Mouse (Mus musculus): ENCODE results near the gene Sox4. TPM values are rescaled to one million over a fixed set of nuclear protein-coding genes. Genes with fewer than 3 reads are reported as not detected.

The Sox4 gene
- polyA plus RNA-seq (2015; fragmentation: Nextera tagmentation; extraction: Ambion mirVana): 161 and 183 TPM in 2 replicates

DNA sequence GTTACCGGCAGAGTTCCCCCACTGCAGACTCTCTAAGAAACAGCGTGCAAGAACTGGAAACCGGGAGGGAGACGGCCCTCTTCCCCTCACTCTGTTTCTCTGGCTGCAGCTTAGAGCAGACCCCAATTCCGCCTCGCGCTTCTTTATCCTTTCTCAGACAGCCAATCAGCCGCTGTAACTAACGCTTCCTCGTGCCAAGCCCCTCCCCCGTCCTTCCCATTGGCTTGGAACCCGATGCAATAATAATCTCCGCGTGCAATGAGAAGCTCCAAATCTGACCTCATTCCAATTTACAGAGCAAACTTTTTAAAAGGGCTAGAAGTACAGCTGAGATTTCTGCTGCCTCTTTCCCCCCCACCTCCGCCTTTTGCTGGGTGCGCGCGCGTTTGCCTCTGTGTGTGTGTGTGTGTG is at the start of gene Sox4:
Gene Sox4, minus strand, starts transcription at position 133 of the 411 bp plus-strand sequence.
- Histone ChIP-seq H3K4me2 (peak within 1 kb of the TSS; percentile 57), H3K9me3 (no peaks in the 10 kb centered on the region), H3K27ac (replicated peaks) (peak within 1 kb of the TSS; percentile 99), H3K4me1 (replicated peaks) (peaks cover 15% of the 10 kb centered on the region), H3K27me3 (no peaks in the 10 kb centered on the region), H3K4me3 (peak within 1 kb of the TSS; percentile 100), H3K9ac (peak within 1 kb of the TSS; percentile 100), H3K36me3 (0 out of 2 replicates have a peak, but pooled peaks cover under 1% of the 10 kb centered on the region)
- ATAC-seq (ENCODE audit: low read depth): peak; percentile 92
- 0% methylated on average over 19 of the region's 19 CpGs for WGBS

DNA sequence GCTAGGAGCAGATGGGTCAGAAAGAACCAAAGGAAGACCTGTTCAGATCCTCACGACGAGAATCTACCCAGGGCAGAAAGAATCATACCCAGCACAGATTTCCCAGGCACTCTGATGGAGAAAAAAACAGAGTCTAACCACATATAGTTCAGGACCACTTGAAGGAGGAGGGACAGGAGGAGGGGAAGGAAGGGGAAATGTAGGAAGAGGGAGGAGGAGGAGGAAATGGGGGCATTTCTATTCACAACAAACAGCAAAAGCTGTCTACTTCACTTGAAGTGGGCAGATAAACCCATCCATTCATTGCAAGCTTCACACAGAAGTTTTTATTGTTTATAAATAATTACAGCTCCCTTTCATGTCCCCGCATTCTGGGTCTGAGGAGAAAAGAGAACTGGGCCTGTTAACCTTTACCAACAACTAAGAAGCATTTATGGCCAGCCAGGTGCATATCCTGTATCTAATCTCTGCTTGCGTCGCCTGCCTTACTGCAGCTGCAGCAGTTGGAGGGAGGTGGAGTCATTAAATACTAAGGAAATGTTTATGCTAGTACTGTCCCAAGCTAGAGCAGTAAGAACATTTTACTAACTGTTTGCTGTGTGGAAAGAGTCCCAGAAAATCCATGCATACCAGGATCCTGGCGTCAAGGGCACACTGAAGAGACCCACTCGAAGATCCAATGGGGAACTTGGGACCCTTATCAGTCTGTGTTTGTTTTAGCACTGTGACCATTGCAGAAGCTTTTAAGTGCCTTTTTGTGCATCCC is 38.6 kb upstream of the Sox4 start:
- Histone ChIP-seq H3K36me3 (no peaks in the 10 kb centered on the region), H3K4me3 (no peak overlapping the region), H3K9me3 (no peaks in the 10 kb centered on the region), H3K27me3 (no peaks in the 10 kb centered on the region), H3K27ac (replicated peaks) (no peak overlapping the region), H3K4me1 (replicated peaks) (no peaks in the 10 kb centered on the region; the same call in 1 of the 2 replicates), H3K4me2 (no peak overlapping the region), H3K9ac (no peak overlapping the region)
- ATAC-seq (ENCODE audit: low read depth): no peak
- WGBS: 38% methylated on average over 7 of the region's 7 CpGs

DNA sequence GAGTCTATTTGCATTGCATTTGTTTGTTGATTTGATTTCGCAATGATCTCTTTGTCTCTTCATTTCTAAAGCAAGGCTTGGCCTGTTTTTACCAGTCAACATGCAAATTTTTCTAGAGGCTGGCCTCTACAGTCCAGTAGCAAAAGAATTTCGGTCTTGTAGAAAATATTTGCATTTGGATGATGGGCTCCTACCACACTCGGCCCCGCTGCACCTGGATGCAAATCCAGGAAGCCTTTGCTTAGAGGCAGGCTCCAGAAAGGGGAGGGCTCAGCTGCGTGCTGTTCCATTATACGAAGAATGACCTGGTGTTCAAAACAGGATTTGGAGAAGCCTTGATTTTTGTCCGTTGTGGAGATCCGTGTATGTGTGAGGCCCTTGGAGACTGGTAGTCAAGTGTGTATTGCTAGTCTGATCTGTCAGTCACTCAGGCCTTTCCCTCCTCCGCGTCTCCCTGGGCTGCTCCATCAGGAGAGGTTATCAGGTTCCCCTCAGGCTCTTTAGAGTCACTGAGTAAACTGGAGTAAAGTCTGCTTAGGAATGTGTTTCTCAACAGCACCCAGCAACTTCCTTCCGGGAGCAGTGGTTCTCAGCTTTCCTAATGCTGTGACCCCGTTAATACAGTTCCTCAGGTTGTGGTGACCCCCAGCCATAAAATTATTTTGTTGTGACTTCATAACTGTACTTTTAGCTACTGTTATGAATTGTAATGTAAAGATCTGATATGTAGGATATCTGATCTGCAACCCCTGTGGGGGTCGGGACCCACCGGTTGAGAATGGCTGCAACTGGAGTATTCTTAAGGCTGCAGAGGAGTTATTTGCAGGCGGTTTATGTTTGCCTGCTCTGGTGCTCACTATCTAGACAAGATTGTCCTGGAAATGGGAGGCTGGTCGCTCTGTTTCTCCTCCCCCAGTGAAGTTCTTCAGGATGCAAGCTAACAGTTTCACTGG is 35.5 kb upstream of the Sox4 start:
- H3K4me3 ChIP-seq: no peak overlapping the region
- H3K9ac ChIP-seq: no peak overlapping the region
- no peaks in the 10 kb centered on the region; the same call in 1 of the 2 replicates for H3K4me1 ChIP-seq (replicated peaks)
- H3K9me3 ChIP-seq: no peaks in the 10 kb centered on the region
- no peaks in the 10 kb centered on the region for H3K36me3 ChIP-seq
- H3K27ac ChIP-seq (replicated peaks): no peak overlapping the region
- no peaks in the 10 kb centered on the region for H3K27me3 ChIP-seq
- 46% methylated on average over 16 of the region's 16 CpGs for WGBS
- no peak for ATAC-seq (ENCODE audit: low read depth)
- H3K4me2 ChIP-seq: no peak overlapping the region

DNA sequence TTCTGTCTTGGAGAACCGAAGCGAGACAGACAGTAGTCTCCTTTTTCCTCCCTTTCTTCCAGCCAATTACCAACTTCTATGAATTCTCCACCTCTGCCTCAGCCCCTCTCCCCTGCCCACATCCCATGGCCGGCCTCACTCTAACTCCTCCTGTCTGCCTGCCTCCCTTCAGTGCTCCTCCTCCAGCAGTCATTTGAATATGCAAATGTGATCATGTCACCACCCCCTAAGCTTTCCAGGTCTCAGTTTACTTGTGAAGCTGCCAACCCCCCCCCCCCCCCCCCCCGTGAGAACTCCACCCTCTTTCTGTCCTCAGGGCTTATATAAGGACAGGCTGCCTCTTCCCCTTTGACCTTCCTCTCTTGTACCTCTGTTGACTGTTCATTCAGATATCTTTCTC is 27.2 kb upstream of the Sox4 start:
- no peak for ATAC-seq (ENCODE audit: low read depth)
- Histone ChIP-seq H3K4me2 (no peak overlapping the region), H3K27ac (replicated peaks) (no peak overlapping the region), H3K4me1 (replicated peaks) (no peaks in the 10 kb centered on the region), H3K9ac (no peak overlapping the region), H3K36me3 (no peaks in the 10 kb centered on the region), H3K27me3 (no peaks in the 10 kb centered on the region), H3K4me3 (no peak overlapping the region), H3K9me3 (no peaks in the 10 kb centered on the region)
- WGBS: 45% methylated on average over 4 of the region's 4 CpGs

DNA sequence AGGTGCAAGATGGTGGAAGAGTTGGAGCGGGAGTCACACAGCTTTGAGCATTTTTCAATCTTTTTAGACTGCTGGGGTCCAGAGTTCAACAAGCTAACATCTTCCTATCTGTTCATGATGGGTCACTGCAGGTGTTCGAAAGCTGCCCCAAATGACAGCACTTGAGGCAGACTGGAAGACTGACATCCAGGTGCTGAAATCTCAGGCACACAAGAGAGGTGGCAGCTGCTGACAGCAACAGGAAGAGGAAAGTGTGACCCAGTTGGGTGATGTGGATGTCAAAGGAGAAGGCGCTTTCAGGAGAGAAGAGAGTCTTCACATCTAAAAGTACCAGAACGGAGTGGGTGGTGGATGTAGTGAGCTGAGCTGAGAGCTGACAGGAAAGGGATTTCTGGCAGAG is 21.5 kb upstream of the Sox4 start:
- WGBS: 94% methylated on average over 4 of the region's 4 CpGs
- no peak overlapping the region for H3K4me2 ChIP-seq
- H3K4me3 ChIP-seq: no peak overlapping the region
- no peaks in the 10 kb centered on the region for H3K36me3 ChIP-seq
- no peaks in the 10 kb centered on the region for H3K27me3 ChIP-seq
- no peak for ATAC-seq (ENCODE audit: low read depth)
- no peak overlapping the region for H3K27ac ChIP-seq (replicated peaks)
- H3K9ac ChIP-seq: no peak overlapping the region
- H3K4me1 ChIP-seq (replicated peaks): no peaks in the 10 kb centered on the region
- no peaks in the 10 kb centered on the region for H3K9me3 ChIP-seq

DNA sequence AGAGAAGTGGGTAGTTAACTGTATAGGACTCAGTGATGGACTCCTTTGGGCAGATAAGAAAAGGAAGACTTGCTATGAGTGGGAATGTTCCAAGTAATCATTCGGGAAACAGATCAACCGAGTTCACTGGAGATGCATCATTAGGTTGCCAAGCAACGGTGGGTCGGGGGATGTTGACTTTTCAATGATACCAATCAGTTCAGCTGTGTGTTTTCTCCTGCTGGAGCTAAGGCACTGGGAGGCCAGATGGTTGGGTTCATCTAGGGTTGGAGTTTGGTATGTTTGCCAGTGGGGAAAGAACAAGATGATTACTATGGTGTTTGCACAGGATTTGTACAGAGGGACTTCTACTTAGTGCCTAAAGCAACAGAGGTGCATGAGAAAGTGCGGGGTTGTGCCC is 21.1 kb upstream of the Sox4 start:
- Histone ChIP-seq H3K36me3 (no peaks in the 10 kb centered on the region), H3K4me1 (replicated peaks) (no peaks in the 10 kb centered on the region), H3K27me3 (no peaks in the 10 kb centered on the region), H3K9me3 (no peaks in the 10 kb centered on the region), H3K4me3 (no peak overlapping the region), H3K4me2 (no peak overlapping the region), H3K9ac (no peak overlapping the region), H3K27ac (replicated peaks) (no peak overlapping the region)
- no peak for ATAC-seq (ENCODE audit: low read depth)
- WGBS: 61% methylated on average over 5 of the region's 5 CpGs

- Histone ChIP-seq H3K4me2 (no peak overlapping the region), H3K27me3 (no peaks in the 10 kb centered on the region), H3K4me1 (replicated peaks) (peaks cover 16% of the 10 kb centered on the region), H3K9ac (no peak overlapping the region), H3K36me3 (no peaks in the 10 kb centered on the region), H3K27ac (replicated peaks) (no peak overlapping the region), H3K4me3 (no peak overlapping the region), H3K9me3 (no peaks in the 10 kb centered on the region)
- whole genome bisulfite sequencing: 98% methylated on average over 8 of the region's 8 CpGs
- no peak for ATAC-seq (ENCODE audit: low read depth)
Measured at GRCm38 (mm10) chr13:28960916-28961315, 7.4 kb upstream of the Sox4 start.

DNA sequence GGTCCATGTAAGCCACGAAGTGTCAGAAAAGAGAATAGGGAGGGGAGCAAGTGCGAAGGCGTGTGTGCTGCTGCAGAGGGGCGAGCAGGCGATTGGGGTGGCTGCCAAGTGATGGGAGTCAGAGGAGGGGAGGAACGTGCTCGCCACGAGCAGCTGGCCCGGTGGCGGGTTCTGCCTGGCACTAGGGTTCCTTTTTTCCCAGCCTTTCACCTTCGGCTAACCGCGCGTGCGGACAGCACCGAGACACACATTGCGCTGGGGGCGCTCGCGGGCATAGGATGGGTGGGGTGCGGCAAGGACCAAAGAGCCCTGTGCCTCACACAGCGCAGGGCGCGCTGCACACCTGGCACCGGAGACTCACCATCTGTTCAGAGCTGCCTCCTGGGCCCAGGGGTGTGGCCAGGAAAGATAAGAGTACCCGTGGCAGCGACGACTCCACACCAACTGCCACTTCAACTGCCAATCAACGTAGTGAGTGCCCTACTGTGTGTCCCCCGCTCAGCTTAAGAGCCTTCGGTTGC is 6.0 kb upstream of the Sox4 start:
- H3K4me3 ChIP-seq: peak overlapping the region; percentile 52
- H3K4me1 ChIP-seq (replicated peaks): peaks cover 18% of the 10 kb centered on the region
- H3K4me2 ChIP-seq: peak overlapping the region; percentile 93
- peak overlapping the region; percentile 88 for H3K9ac ChIP-seq
- peak; percentile 76 for ATAC-seq (ENCODE audit: low read depth)
- H3K27me3 ChIP-seq: no peaks in the 10 kb centered on the region
- 2% methylated on average over 31 of the region's 31 CpGs for WGBS
- H3K9me3 ChIP-seq: no peaks in the 10 kb centered on the region
- H3K27ac ChIP-seq (replicated peaks): peak overlapping the region; percentile 99
- no peaks in the 10 kb centered on the region for H3K36me3 ChIP-seq

DNA sequence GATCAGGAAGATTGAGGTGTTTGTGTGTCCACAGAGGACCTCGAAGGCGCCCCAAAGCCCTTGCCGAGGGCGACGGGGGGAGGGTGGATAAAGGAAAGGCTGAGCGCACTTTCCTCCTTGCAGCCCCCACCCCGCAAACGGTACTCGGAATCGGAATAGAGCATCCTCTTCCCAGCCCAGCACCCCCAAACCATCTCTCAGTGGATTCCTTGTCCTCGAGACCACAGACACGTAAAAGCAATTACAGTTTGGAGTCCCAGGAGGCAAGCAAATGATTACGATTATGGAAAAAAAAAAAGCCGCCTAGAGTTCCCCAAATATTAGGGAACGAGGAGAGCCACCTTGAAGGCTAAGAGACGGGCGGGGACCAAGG is 5.5 kb upstream of the Sox4 start:
- Histone ChIP-seq H3K36me3 (no peaks in the 10 kb centered on the region), H3K9me3 (no peaks in the 10 kb centered on the region), H3K4me3 (peak overlapping the region; percentile 52), H3K27ac (replicated peaks) (peak overlapping the region; percentile 99), H3K4me2 (peak overlapping the region; percentile 93), H3K27me3 (no peaks in the 10 kb centered on the region), H3K9ac (peak overlapping the region; percentile 88), H3K4me1 (replicated peaks) (peaks cover 19% of the 10 kb centered on the region)
- WGBS: under 1% methylated on average over 17 of the region's 17 CpGs
- no peak for ATAC-seq (ENCODE audit: low read depth)

- no peaks in the 10 kb centered on the region for H3K36me3 ChIP-seq
Measured at GRCm38 (mm10) chr13:28958211-28959067, 4.9 kb upstream of the Sox4 start.

GRCm38 (mm10) chr13:28957765-28958164 is 4.3 kb upstream of the Sox4 start:
- Histone ChIP-seq H3K27ac (replicated peaks) (peak overlapping the region; percentile 99), H3K27me3 (no peaks in the 10 kb centered on the region), H3K9ac (peak overlapping the region; percentile 88), H3K4me1 (replicated peaks) (peaks cover 19% of the 10 kb centered on the region), H3K4me2 (peak overlapping the region; percentile 93), H3K9me3 (no peaks in the 10 kb centered on the region), H3K4me3 (peak overlapping the region; percentile 52), H3K36me3 (no peaks in the 10 kb centered on the region)
- 3% methylated on average over 16 of the region's 16 CpGs for WGBS
- peak; percentile 52 for ATAC-seq (ENCODE audit: low read depth)

More at GRCm38 (mm10) chr13:28958211-28959067, 4.9 kb upstream of the Sox4 start:
- WGBS: under 1% methylated on average over 54 of the region's 54 CpGs
- Histone ChIP-seq H3K4me3 (peak overlapping the region; percentile 52), H3K9ac (peak overlapping the region; percentile 88), H3K9me3 (no peaks in the 10 kb centered on the region), H3K4me1 (replicated peaks) (peaks cover 19% of the 10 kb centered on the region), H3K4me2 (peak overlapping the region; percentile 93), H3K27ac (replicated peaks) (peak overlapping the region; percentile 99), H3K27me3 (no peaks in the 10 kb centered on the region)
- ATAC-seq (ENCODE audit: low read depth): peak; percentile 72
